Mouse (Mus musculus) ES-Bruce4 (cell line): ENCODE data around the gene Ttc9c. TPM values are rescaled to one million over a fixed set of nuclear protein-coding genes. Genes with fewer than 3 reads are reported as not detected.

Source experiments
- H3K27ac ChIP-seq: 2 replicates; pipeline ENCODE4 v1.5.1; 2012; ENCODE audit warnings: low read length, inconsistent platforms; ENCODE audit not compliant: insufficient read depth
- H3K27me3 ChIP-seq: 2 replicates; pipeline ENCODE4 v1.6.1; 2012; ENCODE audit warnings: mild to moderate bottlenecking, low read length, inconsistent platforms; ENCODE audit not compliant: control insufficient read depth, poor library complexity, insufficient read depth, severe bottlenecking
- H3K36me3 ChIP-seq: 2 replicates; pipeline ENCODE4 v1.6.1; 2012; ENCODE audit warnings: inconsistent platforms, mild to moderate bottlenecking, low read length, moderate library complexity; ENCODE audit not compliant: control insufficient read depth, poor library complexity, insufficient read depth, severe bottlenecking
- H3K4me1 ChIP-seq: one replicate; pipeline ENCODE4 v1.8.1; 2011; ENCODE audit warnings: low read length; ENCODE audit not compliant: control insufficient read depth, insufficient read depth
- H3K4me3 ChIP-seq: 2 replicates; pipeline ENCODE4 v1.5.1; 2011; ENCODE audit warnings: low read depth, mild to moderate bottlenecking, low read length
- H3K9ac ChIP-seq: 2 replicates; pipeline ENCODE4 v1.6.1; 2012; ENCODE audit warnings: low read depth, mild to moderate bottlenecking, inconsistent platforms; ENCODE audit not compliant: poor library complexity, severe bottlenecking
- H3K9me3 ChIP-seq: replicated peaks from 2 replicates; pipeline ENCODE4 v1.6.1; 2012; ENCODE audit warnings: mild to moderate bottlenecking, low read length, inconsistent platforms; ENCODE audit not compliant: control insufficient read depth, poor library complexity, insufficient read depth, severe bottlenecking
- CTCF ChIP-seq: IDR thresholded peaks from one replicate; pipeline ENCODE4 v1.8.1; 2011; ENCODE audit warnings: low read depth, low read length
- EP300 ChIP-seq: IDR thresholded peaks from 2 replicates; pipeline ENCODE4 v1.6.1; 2011; ENCODE audit warnings: low read depth, low read length; ENCODE audit not compliant: insufficient read depth
- POLR2A ChIP-seq: IDR thresholded peaks from one replicate; pipeline ENCODE4 v1.8.1; 2011; ENCODE audit warnings: low read length; ENCODE audit not compliant: insufficient read depth
- polyA plus RNA-seq: library from polyadenylated mRNA; stranded (reverse); fragments of >200 nt; gene quantifications from 2 replicates; pipeline ENCODE4 v1.2.4, GENCODE M21; 2011; ENCODE audit warnings: low read depth; ENCODE audit not compliant: missing spikeins, insufficient read depth, insufficient read length

The Ttc9c gene
- polyA plus RNA-seq, 1 experiment = 84.9 TPM

- Histone ChIP-seq H3K4me3 (peak overlapping the region; percentile 90), H3K9me3 (no peaks in the 10 kb centered on the region), H3K27ac (peak overlapping the region; percentile 71), H3K36me3 (peaks cover 44% of the 10 kb centered on the region), H3K27me3 (no peaks in the 10 kb centered on the region), H3K9ac (peak overlapping the region; percentile 91), H3K4me1 (peaks cover 2% of the 10 kb centered on the region)
- TF ChIP-seq EP300 (no peak), CTCF (no peak), POLR2A (no peak)
Measured at GRCm38 (mm10) chr19:8820424-8820956, 1.4 kb upstream of the Ttc9c start.

- Histone ChIP-seq H3K27me3 (no peaks in the 10 kb centered on the region), H3K9ac (peak within 1 kb of the TSS; percentile 91), H3K4me1 (peaks cover 2% of the 10 kb centered on the region), H3K27ac (peak within 1 kb of the TSS; percentile 96), H3K36me3 (peaks cover 43% of the 10 kb centered on the region), H3K4me3 (peak within 1 kb of the TSS; percentile 92), H3K9me3 (no peaks in the 10 kb centered on the region)
- peak; percentile 87 for TF ChIP-seq POLR2A
- no peak for TF ChIP-seq CTCF
- no peak for TF ChIP-seq EP300
Measured at GRCm38 (mm10) chr19:8819596-8820423, 677 bp upstream of the Ttc9c start, which contains the start of gene Hnrnpul2. Gene Hnrnpul2 (plus strand): TSS chr19:8820010.

- H3K9me3 ChIP-seq = no peaks in the 10 kb centered on the region
- peak overlapping the region; percentile 92 for H3K4me3 ChIP-seq
- no peak for TF ChIP-seq EP300
- TF ChIP-seq CTCF = no peak
- no peak for TF ChIP-seq POLR2A
- peak overlapping the region; percentile 96 for H3K27ac ChIP-seq
- H3K36me3 ChIP-seq = peaks cover 38% of the 10 kb centered on the region
- H3K4me1 ChIP-seq = peaks cover 2% of the 10 kb centered on the region
- H3K9ac ChIP-seq = peak overlapping the region; percentile 88
- H3K27me3 ChIP-seq = no peaks in the 10 kb centered on the region
Measured at GRCm38 (mm10) chr19:8818301-8818798, 783 bp downstream of the Ttc9c start.

- Histone ChIP-seq H3K4me3 (no peak overlapping the region), H3K4me1 (peaks cover 2% of the 10 kb centered on the region), H3K9ac (0 out of 2 replicates have a peak overlapping the region, but pooled peaks have one; percentile 49), H3K27me3 (no peaks in the 10 kb centered on the region), H3K9me3 (no peaks in the 10 kb centered on the region), H3K27ac (no peak overlapping the region), H3K36me3 (peaks cover 43% of the 10 kb centered on the region)
- TF ChIP-seq CTCF (no peak), EP300 (no peak), POLR2A (no peak)
Measured at GRCm38 (mm10) chr19:8817001-8817400, 2.1 kb downstream of the Ttc9c start.

GRCm38 (mm10) chr19:8815812-8816211, 3.3 kb downstream of the Ttc9c start:
- Histone ChIP-seq H3K27ac (no peak overlapping the region), H3K4me1 (no peaks in the 10 kb centered on the region), H3K4me3 (no peak overlapping the region), H3K27me3 (no peaks in the 10 kb centered on the region), H3K9ac (no peak overlapping the region), H3K36me3 (peaks cover 52% of the 10 kb centered on the region), H3K9me3 (no peaks in the 10 kb centered on the region)
- no peak for TF ChIP-seq EP300
- no peak for TF ChIP-seq POLR2A
- TF ChIP-seq CTCF = no peak

- no peak overlapping the region for H3K4me3 ChIP-seq
- H3K9ac ChIP-seq = 0 out of 2 replicates have a peak overlapping the region, but pooled peaks have one; percentile 26
- peak overlapping the region; percentile 87 for H3K27ac ChIP-seq
- H3K36me3 ChIP-seq = peaks cover 37% of the 10 kb centered on the region
- no peak for TF ChIP-seq EP300
- no peak for TF ChIP-seq POLR2A
- no peak for TF ChIP-seq CTCF
- no peaks in the 10 kb centered on the region for H3K9me3 ChIP-seq
- no peaks in the 10 kb centered on the region for H3K4me1 ChIP-seq
- H3K27me3 ChIP-seq = no peaks in the 10 kb centered on the region
Measured at GRCm38 (mm10) chr19:8806810-8807209, 12.3 kb downstream of the Ttc9c start.
